Comparison of ENCODE assay signal across 20 mouse cellular contexts in the genomic region with DNA sequence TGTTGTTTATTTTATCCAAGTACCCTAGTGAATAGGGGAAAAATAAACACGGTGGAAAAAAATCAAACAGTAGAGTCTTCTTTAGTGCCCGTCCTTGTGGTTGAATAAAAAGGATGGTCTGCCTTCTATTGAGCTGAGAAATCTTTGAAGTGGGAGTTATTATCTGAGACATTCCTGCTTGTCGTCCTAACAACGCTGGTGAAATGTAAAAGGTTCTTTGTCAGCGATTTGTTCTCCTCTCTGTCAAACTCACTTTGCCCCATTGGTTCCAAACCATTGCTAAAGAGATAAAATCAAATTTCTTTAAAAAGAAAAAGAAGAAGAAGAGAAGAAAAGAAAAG. TPM values are rescaled to one million over a fixed set of nuclear protein-coding genes. Genes with fewer than 3 reads are reported as not detected.
DNase-seq lines count a peak whose midpoint lies in the region; ATAC-seq lines count a peak whose summit lies in the region.
"Had no signal": no experiment of that assay in that cellular context is flagged by ENCODE, and none has a peak within 500 bp of the region (broad histone marks: within the 10 kb centered on the region; RNA-seq: fewer than 3 reads in every experiment).

No protein-coding gene starts in this region.

- ATAC-seq in hindbrain, embryonic 14.5 days (ENCODE audit: low FRiP score): no peak
- ATAC-seq in midbrain, embryonic 16.5 days: no peak
- ATAC-seq in erythroblast, adult 5-6 weeks (replicated peaks; ENCODE audit: low FRiP score, poor library complexity, severe bottlenecking): no peak

- H3K9ac ChIP-seq in hindbrain, embryonic 14.5 days: peak overlapping the region; percentile 48
- H3K9ac ChIP-seq in midbrain, embryonic 16.5 days (ENCODE audit: low read depth, low read length): no peak overlapping the region
- H3K9ac ChIP-seq: embryonic facial prominence, embryonic 13.5 days; heart, embryonic 12.5 days; lung, embryonic 14.5 days had no signal

- peaks cover 100% of the 10 kb centered on the region for H3K27me3 ChIP-seq in embryonic facial prominence, embryonic 10.5 days (replicated peaks; ENCODE audit: low read depth, poor library complexity, severe bottlenecking)
- H3K27me3 ChIP-seq in hindbrain, embryonic 14.5 days (ENCODE audit: control insufficient read depth, insufficient read depth, low read length): peaks cover 95% of the 10 kb centered on the region
- H3K27me3 ChIP-seq in midbrain, embryonic 16.5 days (ENCODE audit: control insufficient read depth, insufficient read depth, low read depth, low read length): peaks cover 59% of the 10 kb centered on the region

- DNase-seq in embryo, embryonic 10.5 days (ENCODE audit: low spot score): peak; percentile 80
- peak; percentile 5 for DNase-seq in embryonic facial prominence, embryonic 10.5 days (ENCODE audit: low spot score)
- DNase-seq in hindbrain, embryonic 14.5 days (ENCODE audit: low spot score): no peak
- no peak for DNase-seq in adrenal gland, adult (ENCODE audit: inconsistent age in 2 of 2, low spot score in 1 of 2)
- DNase-seq in thymus, adult 18-20 months: no peak
- DNase-seq: adrenal gland, adult 8-10 months; heart, postnatal 4 days; kidney, adult 8-10 months; kidney, postnatal 4 days; layer of hippocampus, postnatal 36 days; left cerebral cortex, postnatal 4 days; lung, embryonic 14.5 days had no signal

- H3K4me3 ChIP-seq in embryonic facial prominence, embryonic 10.5 days: no peak overlapping the region
- no peak overlapping the region for H3K4me3 ChIP-seq in hindbrain, embryonic 14.5 days (replicated peaks; ENCODE audit: low read length)
- H3K4me3 ChIP-seq in midbrain, embryonic 16.5 days (ENCODE audit: low read depth, low read length): no peak overlapping the region
- H3K4me3 ChIP-seq: embryonic facial prominence, embryonic 13.5 days; heart, embryonic 12.5 days; myocyte had no signal

- H3K4me2 ChIP-seq in hindbrain, embryonic 14.5 days (replicated peaks): peak overlapping the region; percentile 47
- H3K4me2 ChIP-seq in midbrain, embryonic 16.5 days (ENCODE audit: low read length): peak overlapping the region; percentile 34; the same call in 1 of the 2 replicates
- H3K4me2 ChIP-seq: embryonic facial prominence, embryonic 13.5 days; heart, embryonic 12.5 days; liver, embryonic 11.5 days; lung, embryonic 14.5 days had no signal

- no peaks in the 10 kb centered on the region for H3K36me3 ChIP-seq in embryonic facial prominence, embryonic 10.5 days (replicated peaks)
- H3K36me3 ChIP-seq in hindbrain, embryonic 14.5 days (replicated peaks; ENCODE audit: control insufficient read depth, insufficient read depth): no peaks in the 10 kb centered on the region
- no peaks in the 10 kb centered on the region for H3K36me3 ChIP-seq in midbrain, embryonic 16.5 days (ENCODE audit: control insufficient read depth, insufficient read depth, low read length)
- H3K36me3 ChIP-seq: embryonic facial prominence, embryonic 13.5 days; G1E; heart, embryonic 12.5 days had no signal

- no peak overlapping the region for H3K27ac ChIP-seq in embryonic facial prominence, embryonic 10.5 days (replicated peaks)
- peak overlapping the region; percentile 93 for H3K27ac ChIP-seq in hindbrain, embryonic 14.5 days
- H3K27ac ChIP-seq in midbrain, embryonic 16.5 days (ENCODE audit: low read length): peak overlapping the region; percentile 87
- H3K27ac ChIP-seq: embryonic facial prominence, embryonic 13.5 days had no signal

- WGBS in embryonic facial prominence, embryonic 10.5 days: 2% methylated on average over 5 of the region's 5 CpGs
- 6% methylated on average over 5 of the region's 5 CpGs for WGBS in hindbrain, embryonic 14.5 days
- WGBS in midbrain, embryonic 16.5 days: 9% methylated on average over 5 of the region's 5 CpGs

- peaks cover 3% of the 10 kb centered on the region; the same call in 1 of the 2 replicates for H3K4me1 ChIP-seq in embryonic facial prominence, embryonic 10.5 days
- no peaks in the 10 kb centered on the region for H3K4me1 ChIP-seq in hindbrain, embryonic 14.5 days (replicated peaks; ENCODE audit: control insufficient read depth, insufficient read depth, low read length)
- no peaks in the 10 kb centered on the region for H3K4me1 ChIP-seq in midbrain, embryonic 16.5 days (ENCODE audit: control insufficient read depth, insufficient read depth, low read length)
- H3K4me1 ChIP-seq: embryonic facial prominence, embryonic 13.5 days had no signal

- no peaks in the 10 kb centered on the region for H3K9me3 ChIP-seq in embryonic facial prominence, embryonic 10.5 days
- no peaks in the 10 kb centered on the region for H3K9me3 ChIP-seq in hindbrain, embryonic 14.5 days (ENCODE audit: control insufficient read depth, low read length)
- no peaks in the 10 kb centered on the region for H3K9me3 ChIP-seq in midbrain, embryonic 16.5 days (replicated peaks; ENCODE audit: control insufficient read depth, low read length, poor library complexity, severe bottlenecking)
- H3K9me3 ChIP-seq: embryonic facial prominence, embryonic 13.5 days; heart, embryonic 12.5 days had no signal

RNA-seq across cellular contexts. Expression of a gene that starts 22.1 kb away (rescaled TPM):
- polyA plus RNA-seq in embryonic facial prominence, embryonic 10.5 days (2016; fragmentation: Nextera tagmentation; extraction: Ambion mirVana): 1.5 and 1.7 TPM in 2 replicates
- polyA plus RNA-seq in hindbrain, embryonic 14.5 days (2014; fragmentation: Nextera tagmentation; extraction: Ambion mirVana): 21.4 and 25.1 TPM in 2 replicates
- polyA plus RNA-seq in midbrain, embryonic 16.5 days (2015; fragmentation: Nextera tagmentation; extraction: Ambion mirVana): 9.1 and 20.6 TPM in 2 replicates
- not detected in 2 replicates for total RNA-seq in erythroblast, adult 5-6 weeks (2015; ENCODE audit: low replicate concordance)
- total RNA-seq in erythroblast, adult 5-6 weeks (2017; ENCODE audit: low replicate concordance): not detected in 2 replicates
- total RNA-seq: heart, postnatal 4 days; megakaryocyte progenitor cell, adult 5-6 weeks had no signal
- polyA plus RNA-seq: G1E; lung, embryonic 14.5 days had no signal

RNA-seq across cellular contexts. Expression of a gene that starts 25.5 kb away (rescaled TPM):
- polyA plus RNA-seq in embryonic facial prominence, embryonic 10.5 days (2016; fragmentation: Nextera tagmentation; extraction: Ambion mirVana): 4.0 and 5.5 TPM in 2 replicates
- polyA plus RNA-seq in hindbrain, embryonic 14.5 days (2014; fragmentation: Nextera tagmentation; extraction: Ambion mirVana): 47.8 and 54.9 TPM in 2 replicates
- polyA plus RNA-seq in midbrain, embryonic 16.5 days (2015; fragmentation: Nextera tagmentation; extraction: Ambion mirVana): 55.8 and 154 TPM in 2 replicates
- not detected in 2 replicates for total RNA-seq in erythroblast, adult 5-6 weeks (2015; ENCODE audit: low replicate concordance)
- 0.28 TPM in 1 of 2 replicates, not detected in the other for total RNA-seq in erythroblast, adult 5-6 weeks (2017; ENCODE audit: low replicate concordance)
- total RNA-seq: adrenal gland, adult 8-10 months; heart, postnatal 4 days; megakaryocyte progenitor cell, adult 5-6 weeks had no signal
- polyA plus RNA-seq: G1E; liver, embryonic 11.5 days; lung, embryonic 14.5 days had no signal

Comparison
In these comparisons a context has a peak if more than half of its experiments do, and no peak if none do; other contexts are left out.
1. DNase-seq: peak in embryo, embryonic 10.5 days (single experiment) and embryonic facial prominence, embryonic 10.5 days (single experiment); none in hindbrain, embryonic 14.5 days (single experiment), adrenal gland, adult (0 of 2) and thymus, adult 18-20 months (0 of 2).